In genomic region chr4:72014221-72014850, GRCm38 (mm10) we compare ENCODE assay signal across 15 mouse cellular contexts.
DNase-seq lines count a peak whose midpoint lies in the region; TF ChIP-seq lines count a peak whose summit lies in the region.
"Had no signal": no experiment of that assay in that cellular context is flagged by ENCODE, and none has a peak within 500 bp of the region (broad histone marks: within the 10 kb centered on the region; RNA-seq: fewer than 3 reads in every experiment).

No protein-coding gene starts in this region.

- WGBS in heart, adult 2 months = 47% methylated on average over 2 of the region's 2 CpGs

- intact Hi-C loops in left cerebral cortex, postnatal 25 days (cut with DNase I) = loop anchor here (2.0 to 10.0 kb wide), 2 partner anchors 136 to 570 kb away; no protein-coding TSS in a partner anchor
- intact Hi-C loops in left cerebral cortex, adult 2 months (cut with DNase I) = loop anchor here (1.0 kb wide), 1 partner anchor 139 kb away; no protein-coding TSS in a partner anchor
- intact Hi-C loops in heart, adult 2 months (cut with DNase I) = no loop called here

- TF ChIP-seq POLR2A in embryonic fibroblast, embryonic 13.5 days (IDR thresholded peaks at IDR 0.05; ENCODE audit: low read depth, low read length) = no peak
- no peak for TF ChIP-seq POLR2A in heart, adult 2 months (IDR thresholded peaks at IDR 0.05; ENCODE audit: insufficient read depth, low read depth, low read length)

- H3K79me2 ChIP-seq in heart, adult 2 months (replicated peaks; ENCODE audit: control insufficient read depth, insufficient read depth, low read length) = no peaks in the 10 kb centered on the region

- DNase-seq in left cerebral cortex, postnatal 25 days (ENCODE audit: low spot score in 2 of 2) = peak; percentile 13 to 49
- DNase-seq in left cerebral cortex, adult 2 months (ENCODE audit: extremely low spot score in 1 of 2, low spot score in 2 of 2) = no peak
- peak; percentile 54 for DNase-seq in brain, adult 2 months (ENCODE audit: low read depth, low spot score)
- DNase-seq in kidney, postnatal 14 days = peak; percentile 56
- DNase-seq in heart, adult 2 months = no peak
- no peak for DNase-seq in adrenal gland, adult 8-10 months
- DNase-seq: gastrocnemius, adult 2 months; heart, adult 18-20 months; lung, postnatal 14 days; right cerebral cortex, postnatal 14 days; thymus, adult 2 months had no signal

- H3K4me3 ChIP-seq in left cerebral cortex, adult 2 months = no peak overlapping the region
- no peak overlapping the region for H3K4me3 ChIP-seq in embryonic fibroblast, embryonic 13.5 days (ENCODE audit: insufficient read depth, low read length)
- no peak overlapping the region for H3K4me3 ChIP-seq in heart, adult 2 months
- H3K4me3 ChIP-seq: gastrocnemius, adult 2 months; limb, embryonic 13.5 days; liver, embryonic 15.5 days; neural tube, embryonic 12.5 days had no signal

- TF ChIP-seq EP300 in heart, adult 2 months (IDR thresholded peaks at IDR 0.05; ENCODE audit: insufficient read depth, low read depth, low read length) = no peak

- no peak for TF ChIP-seq CTCF in left cerebral cortex, adult 2 months (IDR thresholded peaks at IDR 0.05)
- TF ChIP-seq CTCF in embryonic fibroblast, embryonic 13.5 days (IDR thresholded peaks at IDR 0.05; ENCODE audit: borderline replicate concordance, insufficient read depth, low read length) = no peak
- TF ChIP-seq CTCF in heart, adult 2 months (IDR thresholded peaks at IDR 0.05) = no peak

- no peak overlapping the region for H3K9ac ChIP-seq in heart, adult 2 months (ENCODE audit: low read depth, low read length)
- H3K9ac ChIP-seq: limb, embryonic 13.5 days; liver, embryonic 15.5 days; neural tube, embryonic 12.5 days had no signal

- H3K27ac ChIP-seq in left cerebral cortex, adult 2 months = no peak overlapping the region
- peak overlapping the region; percentile 52 for H3K27ac ChIP-seq in embryonic fibroblast, embryonic 13.5 days (ENCODE audit: insufficient read depth, low read length)
- no peak overlapping the region for H3K27ac ChIP-seq in heart, adult 2 months
- H3K27ac ChIP-seq: gastrocnemius, adult 2 months; limb, embryonic 13.5 days; liver, embryonic 15.5 days; neural tube, embryonic 12.5 days had no signal

- no peaks in the 10 kb centered on the region for H3K36me3 ChIP-seq in heart, adult 2 months (ENCODE audit: control insufficient read depth, insufficient read depth, low read length)
- H3K36me3 ChIP-seq: limb, embryonic 13.5 days; liver, embryonic 15.5 days; neural tube, embryonic 12.5 days had no signal

- no peaks in the 10 kb centered on the region for H3K4me1 ChIP-seq in embryonic fibroblast, embryonic 13.5 days (ENCODE audit: control insufficient read depth, insufficient read depth, low read length)
- no peaks in the 10 kb centered on the region for H3K4me1 ChIP-seq in heart, adult 2 months (ENCODE audit: control insufficient read depth, insufficient read depth, low read length)
- H3K4me1 ChIP-seq: limb, embryonic 13.5 days; liver, embryonic 15.5 days; neural tube, embryonic 12.5 days had no signal

- H3K27me3 ChIP-seq in heart, adult 2 months (ENCODE audit: control insufficient read depth, insufficient read depth, low read length) = no peaks in the 10 kb centered on the region
- H3K27me3 ChIP-seq: limb, embryonic 13.5 days; liver, embryonic 15.5 days; neural tube, embryonic 12.5 days had no signal

Comparison
In these comparisons a context has a peak if more than half of its experiments do, and no peak if none do; other contexts are left out.
1. DNase-seq: peak in left cerebral cortex, postnatal 25 days (2 of 2), brain, adult 2 months (single experiment) and kidney, postnatal 14 days (single experiment); none in left cerebral cortex, adult 2 months (0 of 2), heart, adult 2 months (0 of 2) and adrenal gland, adult 8-10 months (single experiment).